Mouse (Mus musculus): Measurements from ENCODE around the gene Prep. TPM values are rescaled to one million over a fixed set of nuclear protein-coding genes. Genes with fewer than 3 reads are reported as not detected.

The Prep gene
- polyA plus RNA-seq, 1 experiment: 7.8 TPM

- Histone ChIP-seq H3K27ac (ENCODE audit: insufficient read depth, low read length) (no peak overlapping the region), H3K4me1 (ENCODE audit: control insufficient read depth, insufficient read depth, low read length) (peaks cover 3% of the 10 kb centered on the region; the same call in 1 of the 2 replicates), H3K4me3 (replicated peaks; ENCODE audit: insufficient read depth, low read depth, low read length) (no peak overlapping the region), H3K27me3 (ENCODE audit: control insufficient read depth, insufficient read depth, low read length) (no peaks in the 10 kb centered on the region)
- 56% methylated on average over 4 of the region's 4 CpGs for WGBS
- no peak for DNase-seq
- no peak for TF ChIP-seq CTCF (IDR thresholded peaks at IDR 0.05; ENCODE audit: borderline replicate concordance, insufficient read depth, low read depth, low read length)
- TF ChIP-seq POLR2A (IDR thresholded peaks at IDR 0.05; ENCODE audit: borderline replicate concordance, insufficient read depth, low read length): no peak
Observed at GRCm38 (mm10) chr10:45139910-45140309, 72.9 kb downstream of the Prep start.

GRCm38 (mm10) chr10:45140474-45141212 is 73.6 kb downstream of the Prep start:
- H3K27ac ChIP-seq (ENCODE audit: insufficient read depth, low read length): no peak overlapping the region
- no peak for TF ChIP-seq POLR2A (IDR thresholded peaks at IDR 0.05; ENCODE audit: borderline replicate concordance, insufficient read depth, low read length)
- no peak for TF ChIP-seq CTCF (IDR thresholded peaks at IDR 0.05; ENCODE audit: borderline replicate concordance, insufficient read depth, low read depth, low read length)
- 91% methylated on average over 7 of the region's 7 CpGs for WGBS

GRCm38 (mm10) chr10:45142359-45142758 is 75.4 kb downstream of the Prep start:
- Histone ChIP-seq H3K4me1 (ENCODE audit: control insufficient read depth, insufficient read depth, low read length) (no peaks in the 10 kb centered on the region), H3K27ac (ENCODE audit: insufficient read depth, low read length) (no peak overlapping the region), H3K4me3 (replicated peaks; ENCODE audit: insufficient read depth, low read depth, low read length) (no peak overlapping the region), H3K27me3 (ENCODE audit: control insufficient read depth, insufficient read depth, low read length) (no peaks in the 10 kb centered on the region)
- WGBS: 93% methylated on average over 5 of the region's 5 CpGs
- no peak for DNase-seq
- TF ChIP-seq CTCF (IDR thresholded peaks at IDR 0.05; ENCODE audit: borderline replicate concordance, insufficient read depth, low read depth, low read length): no peak
- TF ChIP-seq POLR2A (IDR thresholded peaks at IDR 0.05; ENCODE audit: borderline replicate concordance, insufficient read depth, low read length): no peak

More at GRCm38 (mm10) chr10:45140474-45141212, 73.6 kb downstream of the Prep start:
- no peaks in the 10 kb centered on the region for H3K27me3 ChIP-seq (ENCODE audit: control insufficient read depth, insufficient read depth, low read length)
- peaks cover 3% of the 10 kb centered on the region; the same call in 1 of the 2 replicates for H3K4me1 ChIP-seq (ENCODE audit: control insufficient read depth, insufficient read depth, low read length)
- H3K4me3 ChIP-seq (replicated peaks; ENCODE audit: insufficient read depth, low read depth, low read length): no peak overlapping the region
- no peak for DNase-seq

GRCm38 (mm10) chr10:45144038-45144817 is 77.2 kb downstream of the Prep start:
- DNase-seq: no peak
- no peaks in the 10 kb centered on the region for H3K4me1 ChIP-seq (ENCODE audit: control insufficient read depth, insufficient read depth, low read length)
- WGBS: 82% methylated on average over 6 of the region's 6 CpGs
- no peak for TF ChIP-seq CTCF (IDR thresholded peaks at IDR 0.05; ENCODE audit: borderline replicate concordance, insufficient read depth, low read depth, low read length)
- no peak for TF ChIP-seq POLR2A (IDR thresholded peaks at IDR 0.05; ENCODE audit: borderline replicate concordance, insufficient read depth, low read length)
- no peaks in the 10 kb centered on the region for H3K27me3 ChIP-seq (ENCODE audit: control insufficient read depth, insufficient read depth, low read length)
- no peak overlapping the region for H3K27ac ChIP-seq (ENCODE audit: insufficient read depth, low read length)
- no peak overlapping the region for H3K4me3 ChIP-seq (replicated peaks; ENCODE audit: insufficient read depth, low read depth, low read length)

GRCm38 (mm10) chr10:45146821-45147220 is 79.8 kb downstream of the Prep start:
- H3K4me1 ChIP-seq (ENCODE audit: control insufficient read depth, insufficient read depth, low read length): no peaks in the 10 kb centered on the region
- TF ChIP-seq POLR2A (IDR thresholded peaks at IDR 0.05; ENCODE audit: borderline replicate concordance, insufficient read depth, low read length) (no peak), CTCF (IDR thresholded peaks at IDR 0.05; ENCODE audit: borderline replicate concordance, insufficient read depth, low read depth, low read length) (no peak)
- no peak for DNase-seq
- H3K27me3 ChIP-seq (ENCODE audit: control insufficient read depth, insufficient read depth, low read length): no peaks in the 10 kb centered on the region
- 33% methylated on average over 6 of the region's 6 CpGs for WGBS
- H3K27ac ChIP-seq (ENCODE audit: insufficient read depth, low read length): no peak overlapping the region
- no peak overlapping the region for H3K4me3 ChIP-seq (replicated peaks; ENCODE audit: insufficient read depth, low read depth, low read length)

- no peak for TF ChIP-seq CTCF (IDR thresholded peaks at IDR 0.05; ENCODE audit: borderline replicate concordance, insufficient read depth, low read depth, low read length)
- TF ChIP-seq POLR2A (IDR thresholded peaks at IDR 0.05; ENCODE audit: borderline replicate concordance, insufficient read depth, low read length): no peak
- no peak overlapping the region for H3K4me3 ChIP-seq (replicated peaks; ENCODE audit: insufficient read depth, low read depth, low read length)
- no peaks in the 10 kb centered on the region for H3K27me3 ChIP-seq (ENCODE audit: control insufficient read depth, insufficient read depth, low read length)
- WGBS: 27% methylated on average over 5 of the region's 5 CpGs
- no peaks in the 10 kb centered on the region for H3K4me1 ChIP-seq (ENCODE audit: control insufficient read depth, insufficient read depth, low read length)
- DNase-seq: no peak
- H3K27ac ChIP-seq (ENCODE audit: insufficient read depth, low read length): no peak overlapping the region
Observed at GRCm38 (mm10) chr10:45151137-45151536, 84.1 kb downstream of the Prep start.

GRCm38 (mm10) chr10:45151771-45152692 is 85.0 kb downstream of the Prep start:
- 91% methylated on average over 12 of the region's 12 CpGs for WGBS
- H3K27ac ChIP-seq (ENCODE audit: insufficient read depth, low read length): no peak overlapping the region

More at GRCm38 (mm10) chr10:45151771-45152692, 85.0 kb downstream of the Prep start:
- no peak for DNase-seq
- no peaks in the 10 kb centered on the region for H3K4me1 ChIP-seq (ENCODE audit: control insufficient read depth, insufficient read depth, low read length)
- no peak overlapping the region for H3K4me3 ChIP-seq (replicated peaks; ENCODE audit: insufficient read depth, low read depth, low read length)
- TF ChIP-seq CTCF (IDR thresholded peaks at IDR 0.05; ENCODE audit: borderline replicate concordance, insufficient read depth, low read depth, low read length) (no peak), POLR2A (IDR thresholded peaks at IDR 0.05; ENCODE audit: borderline replicate concordance, insufficient read depth, low read length) (no peak)
- H3K27me3 ChIP-seq (ENCODE audit: control insufficient read depth, insufficient read depth, low read length): no peaks in the 10 kb centered on the region
